Mouse (Mus musculus): ENCODE results near the gene Foxn1.

DNA sequence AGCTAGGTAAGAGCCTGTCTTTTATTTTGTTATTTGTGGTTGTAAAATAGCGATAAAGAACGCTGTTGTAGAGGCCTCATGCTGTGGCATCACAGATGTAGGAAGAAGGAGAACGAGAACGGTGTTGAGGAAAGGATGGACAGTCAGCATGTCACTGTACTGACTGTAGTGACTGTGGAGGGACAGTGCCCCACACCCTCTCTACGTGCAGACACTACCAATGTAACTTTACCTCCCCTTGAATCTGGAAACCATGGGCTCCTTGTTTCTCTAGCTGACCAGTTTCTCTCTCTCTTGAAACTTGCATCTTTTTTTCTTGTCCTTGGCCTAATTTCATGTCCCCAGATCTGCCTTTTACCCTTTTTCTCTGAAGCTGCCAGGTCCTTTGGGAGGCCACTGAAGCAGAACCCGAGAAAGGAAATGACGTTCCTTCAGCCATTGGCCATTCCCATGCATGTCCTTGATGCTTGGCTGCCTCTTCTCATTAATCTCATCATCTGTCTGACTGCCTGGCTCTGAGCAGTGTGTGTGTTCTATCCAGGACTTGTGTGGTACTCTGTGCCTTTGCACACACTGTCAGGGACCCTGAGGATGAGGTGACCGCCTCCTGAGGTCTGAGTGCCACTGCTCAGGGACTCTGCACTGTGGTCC, 75.4 kb downstream of the Foxn1 start:
- TF ChIP-seq GATA1 (IDR thresholded peaks at IDR 0.05; ENCODE audit: borderline replicate concordance, low read length): no peak
- TF ChIP-seq FLI1 (IDR thresholded peaks at IDR 0.05; ENCODE audit: low read length): no peak
